Mouse (Mus musculus): ENCODE measurements around the gene Susd2. TPM values are rescaled to one million over a fixed set of nuclear protein-coding genes. Genes with fewer than 3 reads are reported as not detected.

The Susd2 gene
- 1.4 and 2.1 TPM in 2 replicates for polyA plus RNA-seq (2014; fragmentation: Nextera tagmentation; extraction: Ambion mirVana)

- H3K4me1 ChIP-seq (ENCODE audit: control insufficient read depth, insufficient read depth, low read length), result peaks cover 14% of the 10 kb centered on the region
- 3% methylated on average over 11 of the region's 11 CpGs for WGBS (ENCODE audit: insufficient replicate concordance)
- H3K4me3 ChIP-seq (ENCODE audit: low read depth, low read length), result peak within 1 kb of the TSS; percentile 3; the same call in 1 of the 2 replicates
- no peaks in the 10 kb centered on the region for H3K27me3 ChIP-seq (ENCODE audit: control insufficient read depth, insufficient read depth, low read length)
- ATAC-seq (replicated peaks; ENCODE audit: insufficient number of reproducible peaks, low FRiP score, low TSS enrichment), result 0 out of 2 replicates have a peak, but pooled peaks have one; percentile 60
- peaks cover 6% of the 10 kb centered on the region; the same call in 1 of the 2 replicates for H3K36me3 ChIP-seq (ENCODE audit: control insufficient read depth, insufficient read depth, low read length)
- peak within 1 kb of the TSS; percentile 52 for H3K9ac ChIP-seq (ENCODE audit: low read depth, low read length)
- no peak within 1 kb of the TSS for H3K27ac ChIP-seq (ENCODE audit: low read depth, low read length)
- H3K4me2 ChIP-seq, result peak within 1 kb of the TSS; percentile 44
- no peaks in the 10 kb centered on the region for H3K9me3 ChIP-seq (replicated peaks; ENCODE audit: control insufficient read depth, low read length)
These were observed at the start of gene Susd2 for GRCm38 (mm10) chr10:75643741-75644343. TSS of gene Susd2 (minus strand) at chr10:75644008.

DNA sequence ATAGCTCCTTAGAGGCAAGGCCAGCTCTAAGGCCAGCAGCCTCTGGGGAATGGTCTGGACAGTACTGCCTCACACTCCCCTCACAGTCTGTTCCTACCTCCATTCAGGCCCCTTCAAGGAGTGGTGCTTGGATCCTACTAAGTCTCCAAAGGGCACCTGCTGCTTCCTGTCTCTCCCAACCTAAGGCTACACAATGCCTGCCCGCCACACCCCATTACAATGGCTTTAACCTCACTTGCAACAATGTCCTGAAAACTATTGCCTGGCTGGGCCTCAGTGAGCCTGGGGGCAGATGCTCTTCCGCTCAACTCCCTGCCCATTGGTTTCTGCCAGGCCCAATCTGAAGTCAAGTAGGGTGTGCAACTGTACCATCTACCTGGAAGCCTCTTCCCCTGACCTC, 44.8 kb upstream of the Susd2 start:
- Histone ChIP-seq H3K27ac (ENCODE audit: low read depth, low read length) (no peak overlapping the region), H3K4me1 (ENCODE audit: control insufficient read depth, insufficient read depth, low read length) (no peaks in the 10 kb centered on the region), H3K4me3 (ENCODE audit: low read depth, low read length) (no peak overlapping the region), H3K27me3 (ENCODE audit: control insufficient read depth, insufficient read depth, low read length) (no peaks in the 10 kb centered on the region), H3K9ac (ENCODE audit: low read depth, low read length) (no peak overlapping the region), H3K9me3 (replicated peaks; ENCODE audit: control insufficient read depth, low read length) (no peaks in the 10 kb centered on the region), H3K4me2 (no peak overlapping the region), H3K36me3 (ENCODE audit: control insufficient read depth, insufficient read depth, low read length) (peaks cover 15% of the 10 kb centered on the region)
- ATAC-seq (replicated peaks; ENCODE audit: insufficient number of reproducible peaks, low FRiP score, low TSS enrichment), result no peak
- 84% methylated on average over 2 of the region's 2 CpGs for WGBS (ENCODE audit: insufficient replicate concordance)

GRCm38 (mm10) chr10:75686724-75687123, 42.9 kb upstream of the Susd2 start:
- 82% methylated on average over 4 of the region's 4 CpGs for WGBS (ENCODE audit: insufficient replicate concordance)
- Histone ChIP-seq H3K4me2 (no peak overlapping the region), H3K27me3 (ENCODE audit: control insufficient read depth, insufficient read depth, low read length) (no peaks in the 10 kb centered on the region), H3K4me1 (ENCODE audit: control insufficient read depth, insufficient read depth, low read length) (no peaks in the 10 kb centered on the region), H3K27ac (ENCODE audit: low read depth, low read length) (no peak overlapping the region), H3K36me3 (ENCODE audit: control insufficient read depth, insufficient read depth, low read length) (peaks cover 8% of the 10 kb centered on the region; the same call in 1 of the 2 replicates), H3K9ac (ENCODE audit: low read depth, low read length) (no peak overlapping the region), H3K4me3 (ENCODE audit: low read depth, low read length) (no peak overlapping the region), H3K9me3 (replicated peaks; ENCODE audit: control insufficient read depth, low read length) (no peaks in the 10 kb centered on the region)
- ATAC-seq (replicated peaks; ENCODE audit: insufficient number of reproducible peaks, low FRiP score, low TSS enrichment), result no peak

GRCm38 (mm10) chr10:75684035-75685004, 40.5 kb upstream of the Susd2 start:
- WGBS (ENCODE audit: insufficient replicate concordance), result 68% methylated on average over 12 of the region's 12 CpGs
- Histone ChIP-seq H3K27ac (ENCODE audit: low read depth, low read length) (no peak overlapping the region), H3K4me3 (ENCODE audit: low read depth, low read length) (no peak overlapping the region), H3K4me1 (ENCODE audit: control insufficient read depth, insufficient read depth, low read length) (no peaks in the 10 kb centered on the region), H3K27me3 (ENCODE audit: control insufficient read depth, insufficient read depth, low read length) (no peaks in the 10 kb centered on the region), H3K9me3 (replicated peaks; ENCODE audit: control insufficient read depth, low read length) (no peaks in the 10 kb centered on the region), H3K4me2 (no peak overlapping the region), H3K9ac (ENCODE audit: low read depth, low read length) (no peak overlapping the region; the same call in 1 of the 2 replicates), H3K36me3 (ENCODE audit: control insufficient read depth, insufficient read depth, low read length) (peaks cover 4% of the 10 kb centered on the region; the same call in 1 of the 2 replicates)
- no peak for ATAC-seq (replicated peaks; ENCODE audit: insufficient number of reproducible peaks, low FRiP score, low TSS enrichment)

DNA sequence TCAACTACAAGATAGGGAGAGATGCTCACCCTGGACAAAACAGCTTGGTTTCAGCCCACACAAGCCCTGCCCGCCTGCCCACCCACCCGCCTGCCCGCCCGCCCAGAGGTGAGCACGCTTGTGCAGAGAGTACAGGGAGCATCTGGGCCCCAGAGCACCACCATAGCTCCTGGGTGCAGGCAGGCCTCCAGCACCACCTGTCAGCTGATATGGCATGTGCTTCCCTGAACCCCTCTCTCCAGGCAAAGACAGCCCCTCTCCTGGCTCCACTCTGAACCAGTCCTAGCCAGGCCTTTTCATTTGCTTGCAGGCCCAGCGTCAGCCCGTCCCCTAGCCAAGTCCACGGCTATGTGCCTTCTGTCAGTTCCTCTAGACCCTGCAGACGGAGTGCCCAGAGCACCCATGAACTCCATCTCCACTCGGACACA, 36.8 kb upstream of the Susd2 start:
- Histone ChIP-seq H3K27me3 (ENCODE audit: control insufficient read depth, insufficient read depth, low read length) (no peaks in the 10 kb centered on the region), H3K4me2 (no peak overlapping the region), H3K9me3 (replicated peaks; ENCODE audit: control insufficient read depth, low read length) (no peaks in the 10 kb centered on the region), H3K9ac (ENCODE audit: low read depth, low read length) (no peak overlapping the region), H3K27ac (ENCODE audit: low read depth, low read length) (no peak overlapping the region), H3K4me3 (ENCODE audit: low read depth, low read length) (no peak overlapping the region), H3K4me1 (ENCODE audit: control insufficient read depth, insufficient read depth, low read length) (0 out of 2 replicates have a peak, but pooled peaks cover 4% of the 10 kb centered on the region), H3K36me3 (ENCODE audit: control insufficient read depth, insufficient read depth, low read length) (0 out of 2 replicates have a peak, but pooled peaks cover 2% of the 10 kb centered on the region)
- WGBS (ENCODE audit: insufficient replicate concordance), result 96% methylated on average over 10 of the region's 10 CpGs
- no peak for ATAC-seq (replicated peaks; ENCODE audit: insufficient number of reproducible peaks, low FRiP score, low TSS enrichment)

DNA sequence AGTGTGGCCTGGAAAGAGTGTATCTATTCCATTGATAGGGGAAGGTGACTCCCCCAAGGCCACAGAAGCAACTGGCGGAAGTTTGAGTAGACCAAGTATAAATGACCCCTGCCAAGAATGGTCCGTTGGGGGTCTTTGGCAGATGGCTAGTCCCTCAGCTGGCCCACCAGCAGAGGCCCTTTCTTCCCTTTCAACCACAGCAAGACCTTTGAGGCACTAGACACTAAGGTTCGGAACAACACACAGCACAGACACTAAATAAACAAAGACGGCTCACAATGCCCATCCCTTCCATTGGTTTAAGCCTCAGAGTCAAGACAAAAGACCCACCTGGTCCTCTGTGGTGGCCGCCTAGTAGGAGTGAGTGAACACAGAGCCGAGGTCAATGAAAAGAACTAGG, 35.4 kb upstream of the Susd2 start:
- H3K4me3 ChIP-seq (ENCODE audit: low read depth, low read length), result no peak overlapping the region

GRCm38 (mm10) chr10:75677989-75678388, 34.2 kb upstream of the Susd2 start:
- no peak overlapping the region for H3K4me2 ChIP-seq
- no peak overlapping the region for H3K27ac ChIP-seq (ENCODE audit: low read depth, low read length)
- H3K27me3 ChIP-seq (ENCODE audit: control insufficient read depth, insufficient read depth, low read length), result no peaks in the 10 kb centered on the region
- H3K9ac ChIP-seq (ENCODE audit: low read depth, low read length), result no peak overlapping the region
- no peaks in the 10 kb centered on the region for H3K9me3 ChIP-seq (replicated peaks; ENCODE audit: control insufficient read depth, low read length)
- ATAC-seq (replicated peaks; ENCODE audit: insufficient number of reproducible peaks, low FRiP score, low TSS enrichment), result no peak
- no peak overlapping the region for H3K4me3 ChIP-seq (ENCODE audit: low read depth, low read length)
- 0 out of 2 replicates have a peak, but pooled peaks cover 4% of the 10 kb centered on the region for H3K4me1 ChIP-seq (ENCODE audit: control insufficient read depth, insufficient read depth, low read length)
- WGBS (ENCODE audit: insufficient replicate concordance), result 88% methylated on average over 5 of the region's 5 CpGs
- 0 out of 2 replicates have a peak, but pooled peaks cover 2% of the 10 kb centered on the region for H3K36me3 ChIP-seq (ENCODE audit: control insufficient read depth, insufficient read depth, low read length)

More for the DNA sequence above, 35.4 kb upstream of the Susd2 start:
- WGBS (ENCODE audit: insufficient replicate concordance), result 85% methylated on average over 6 of the region's 6 CpGs
- Histone ChIP-seq H3K27me3 (ENCODE audit: control insufficient read depth, insufficient read depth, low read length) (no peaks in the 10 kb centered on the region), H3K27ac (ENCODE audit: low read depth, low read length) (no peak overlapping the region), H3K4me2 (no peak overlapping the region), H3K36me3 (ENCODE audit: control insufficient read depth, insufficient read depth, low read length) (0 out of 2 replicates have a peak, but pooled peaks cover 2% of the 10 kb centered on the region), H3K4me1 (ENCODE audit: control insufficient read depth, insufficient read depth, low read length) (0 out of 2 replicates have a peak, but pooled peaks cover 4% of the 10 kb centered on the region), H3K9ac (ENCODE audit: low read depth, low read length) (no peak overlapping the region), H3K9me3 (replicated peaks; ENCODE audit: control insufficient read depth, low read length) (no peaks in the 10 kb centered on the region)
- ATAC-seq (replicated peaks; ENCODE audit: insufficient number of reproducible peaks, low FRiP score, low TSS enrichment), result no peak

- H3K4me2 ChIP-seq, result no peak overlapping the region
- 80% methylated on average over 2 of the region's 2 CpGs for WGBS (ENCODE audit: insufficient replicate concordance)
- H3K36me3 ChIP-seq (ENCODE audit: control insufficient read depth, insufficient read depth, low read length), result 0 out of 2 replicates have a peak, but pooled peaks cover 2% of the 10 kb centered on the region
- no peaks in the 10 kb centered on the region for H3K9me3 ChIP-seq (replicated peaks; ENCODE audit: control insufficient read depth, low read length)
- 0 out of 2 replicates have a peak, but pooled peaks cover 4% of the 10 kb centered on the region for H3K4me1 ChIP-seq (ENCODE audit: control insufficient read depth, insufficient read depth, low read length)
- H3K27ac ChIP-seq (ENCODE audit: low read depth, low read length), result no peak overlapping the region
- no peak for ATAC-seq (replicated peaks; ENCODE audit: insufficient number of reproducible peaks, low FRiP score, low TSS enrichment)
- H3K4me3 ChIP-seq (ENCODE audit: low read depth, low read length), result no peak overlapping the region
- no peak overlapping the region for H3K9ac ChIP-seq (ENCODE audit: low read depth, low read length)
- no peaks in the 10 kb centered on the region for H3K27me3 ChIP-seq (ENCODE audit: control insufficient read depth, insufficient read depth, low read length)
These were observed 33.8 kb upstream of the Susd2 start for GRCm38 (mm10) chr10:75677571-75677970.
